Mouse (Mus musculus): ENCODE data around the gene Mcl1. TPM values are rescaled to one million over a fixed set of nuclear protein-coding genes. Genes with fewer than 3 reads are reported as not detected.
"Not testable (repeated sequence)": the region's sequence is repeated elsewhere in the genome, so short reads cannot be mapped to it uniquely, and the experiment has no call there.

Gene Mcl1
- polyA plus RNA-seq, 1 experiment from 2014 or later: 63.2 TPM

GRCm38 (mm10) chr3:95687524-95688421, 29.2 kb downstream of the Mcl1 start, which contains the start of gene Adamtsl4:
Adamtsl4 (minus strand) TSS chr3:95687917.
- H3K9me3 ChIP-seq (ENCODE audit: control insufficient read depth, low read length): no peaks in the 10 kb centered on the region
- peak within 1 kb of the TSS; percentile 34 for H3K4me3 ChIP-seq (ENCODE audit: low read depth, low read length)
- H3K27ac ChIP-seq (replicated peaks; ENCODE audit: low read depth, low read length): no peak within 1 kb of the TSS
- H3K27me3 ChIP-seq (ENCODE audit: control insufficient read depth, insufficient read depth, low read length): no peaks in the 10 kb centered on the region
- 4% methylated on average over 49 of the region's 50 CpGs for WGBS
- H3K4me1 ChIP-seq (ENCODE audit: control insufficient read depth, insufficient read depth, low read length): peaks cover 18% of the 10 kb centered on the region
- DNase-seq (ENCODE audit: low spot score): peak; percentile 75
- no peaks in the 10 kb centered on the region for H3K36me3 ChIP-seq (ENCODE audit: control insufficient read depth, insufficient read depth, low read length)
- ATAC-seq (ENCODE audit: insufficient number of reproducible peaks, low FRiP score, low TSS enrichment, low read depth): peak; percentile 67
- peak within 1 kb of the TSS; percentile 58; the same call in 1 of the 2 replicates for H3K9ac ChIP-seq (ENCODE audit: low read length)
- H3K4me2 ChIP-seq (ENCODE audit: low read depth, severe bottlenecking): peak within 1 kb of the TSS; percentile 88

DNA sequence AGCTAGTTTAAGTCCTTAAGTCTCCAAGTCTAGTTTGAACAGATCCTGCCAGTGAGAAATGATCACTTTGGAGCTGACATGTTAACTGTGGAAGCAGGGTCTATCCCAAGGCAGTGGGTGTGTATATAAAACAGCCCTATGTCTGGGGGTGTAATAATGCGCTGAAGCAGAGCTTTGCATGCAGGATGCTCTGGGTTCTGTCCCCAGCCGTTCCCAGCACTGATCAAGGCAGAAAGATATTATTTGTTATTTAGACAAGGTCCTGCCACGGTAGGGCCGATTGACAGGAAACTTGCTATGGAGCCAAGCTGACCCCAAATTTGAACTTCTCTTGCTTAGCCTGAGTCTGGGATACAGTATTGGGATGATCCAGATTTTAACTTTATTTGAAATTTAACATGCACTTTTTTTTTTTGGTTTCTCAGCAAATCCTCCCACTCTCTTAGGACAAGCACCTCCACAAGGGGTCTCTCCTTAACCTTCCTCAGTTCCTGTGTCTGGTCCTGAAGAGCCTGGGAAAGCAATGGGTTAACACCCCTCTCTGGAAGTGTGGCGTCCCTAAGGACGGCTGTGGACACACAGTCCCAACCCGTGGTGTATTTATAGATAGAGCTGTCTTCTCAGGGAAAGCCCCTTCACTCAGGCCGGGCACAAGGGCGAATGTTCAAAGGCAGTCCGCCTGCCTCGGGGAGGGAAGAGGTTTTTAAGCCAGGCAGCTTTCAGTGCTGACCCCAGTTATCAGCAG, 30.8 kb downstream of the Mcl1 start:
- 34% methylated on average over 11 of the region's 11 CpGs for WGBS
- Histone ChIP-seq H3K4me3 (ENCODE audit: low read depth, low read length) (no peak overlapping the region), H3K36me3 (ENCODE audit: control insufficient read depth, insufficient read depth, low read length) (no peaks in the 10 kb centered on the region), H3K27me3 (ENCODE audit: control insufficient read depth, insufficient read depth, low read length) (no peaks in the 10 kb centered on the region), H3K4me2 (ENCODE audit: low read depth, severe bottlenecking) (no peak overlapping the region), H3K9ac (ENCODE audit: low read length) (no peak overlapping the region), H3K27ac (replicated peaks; ENCODE audit: low read depth, low read length) (no peak overlapping the region), H3K4me1 (ENCODE audit: control insufficient read depth, insufficient read depth, low read length) (peaks cover 18% of the 10 kb centered on the region), H3K9me3 (ENCODE audit: control insufficient read depth, low read length) (no peaks in the 10 kb centered on the region)
- DNase-seq (ENCODE audit: low spot score) (no peak), ATAC-seq (ENCODE audit: insufficient number of reproducible peaks, low FRiP score, low TSS enrichment, low read depth) (no peak)

DNA sequence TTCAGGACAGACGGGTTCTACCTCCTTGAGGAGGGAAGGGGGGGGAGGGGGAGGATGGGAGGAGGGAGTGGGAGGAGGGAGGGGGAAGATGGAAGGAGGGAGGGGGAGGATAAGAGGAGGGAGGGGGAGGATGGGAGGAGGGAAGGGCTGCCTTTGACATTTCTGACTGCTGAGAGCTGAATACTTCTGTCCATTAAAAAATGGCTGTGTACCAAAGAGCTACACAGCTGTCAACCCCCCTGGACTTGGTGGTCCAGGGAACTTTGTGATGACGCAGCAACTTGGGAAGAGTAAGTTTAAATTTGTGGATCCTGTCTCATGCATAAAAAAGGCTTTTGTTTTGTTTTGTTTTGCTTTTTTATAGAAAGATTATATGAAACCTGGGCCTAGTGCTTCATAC, 31.4 kb downstream of the Mcl1 start:
- Histone ChIP-seq H3K27ac (replicated peaks; ENCODE audit: low read depth, low read length) (no peak overlapping the region), H3K4me2 (ENCODE audit: low read depth, severe bottlenecking) (no peak overlapping the region), H3K27me3 (ENCODE audit: control insufficient read depth, insufficient read depth, low read length) (no peaks in the 10 kb centered on the region), H3K9ac (ENCODE audit: low read length) (no peak overlapping the region), H3K9me3 (ENCODE audit: control insufficient read depth, low read length) (no peaks in the 10 kb centered on the region), H3K4me3 (ENCODE audit: low read depth, low read length) (no peak overlapping the region), H3K36me3 (ENCODE audit: control insufficient read depth, insufficient read depth, low read length) (no peaks in the 10 kb centered on the region), H3K4me1 (ENCODE audit: control insufficient read depth, insufficient read depth, low read length) (peaks cover 13% of the 10 kb centered on the region)
- DNase-seq (ENCODE audit: low spot score) (no peak), ATAC-seq (ENCODE audit: insufficient number of reproducible peaks, low FRiP score, low TSS enrichment, low read depth) (no peak)
- 47% methylated on average over 2 of the region's 2 CpGs for WGBS

GRCm38 (mm10) chr3:95690552-95690951, 32.0 kb downstream of the Mcl1 start:
- not testable (repeated sequence) for H3K27me3 ChIP-seq (ENCODE audit: control insufficient read depth, insufficient read depth, low read length); H3K4me3 ChIP-seq (ENCODE audit: low read depth, low read length); H3K9me3 ChIP-seq (ENCODE audit: control insufficient read depth, low read length); H3K36me3 ChIP-seq (ENCODE audit: control insufficient read depth, insufficient read depth, low read length); ATAC-seq (ENCODE audit: insufficient number of reproducible peaks, low FRiP score, low TSS enrichment, low read depth); H3K27ac ChIP-seq (replicated peaks; ENCODE audit: low read depth, low read length); H3K4me2 ChIP-seq (ENCODE audit: low read depth, severe bottlenecking); H3K9ac ChIP-seq (ENCODE audit: low read length); DNase-seq (ENCODE audit: low spot score)
- WGBS: 96% methylated on average over 2 of the region's 2 CpGs
- peaks cover 13% of the 10 kb centered on the region for H3K4me1 ChIP-seq (ENCODE audit: control insufficient read depth, insufficient read depth, low read length)

DNA sequence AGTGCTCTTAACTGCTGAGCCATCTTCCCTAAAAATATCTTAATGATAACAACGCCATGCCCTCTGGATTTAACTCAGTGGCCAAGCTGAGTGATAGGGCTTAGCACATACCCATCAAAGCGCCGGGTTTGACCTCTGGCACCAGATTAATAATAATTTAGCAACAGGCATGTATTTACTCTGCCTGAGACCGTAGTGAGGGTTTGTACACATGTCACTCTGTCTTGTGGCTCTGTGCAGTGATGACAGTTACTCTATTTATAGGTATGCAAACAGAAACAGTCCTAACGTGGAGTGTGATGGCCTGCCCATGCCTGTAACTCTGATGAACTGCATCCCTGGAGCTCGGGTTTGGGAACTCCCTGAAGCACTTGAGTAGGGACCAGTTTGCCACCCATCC, 34.1 kb downstream of the Mcl1 start:
- no peak for DNase-seq (ENCODE audit: low spot score)
- 74% methylated on average over 6 of the region's 6 CpGs for WGBS
- H3K27ac ChIP-seq (replicated peaks; ENCODE audit: low read depth, low read length): no peak overlapping the region
- H3K4me3 ChIP-seq (ENCODE audit: low read depth, low read length): no peak overlapping the region
- H3K9me3 ChIP-seq (ENCODE audit: control insufficient read depth, low read length): no peaks in the 10 kb centered on the region
- no peak overlapping the region for H3K4me2 ChIP-seq (ENCODE audit: low read depth, severe bottlenecking)
- no peak for ATAC-seq (ENCODE audit: insufficient number of reproducible peaks, low FRiP score, low TSS enrichment, low read depth)
- peaks cover 6% of the 10 kb centered on the region for H3K4me1 ChIP-seq (ENCODE audit: control insufficient read depth, insufficient read depth, low read length)
- H3K9ac ChIP-seq (ENCODE audit: low read length): no peak overlapping the region
- no peaks in the 10 kb centered on the region for H3K36me3 ChIP-seq (ENCODE audit: control insufficient read depth, insufficient read depth, low read length)
- no peaks in the 10 kb centered on the region for H3K27me3 ChIP-seq (ENCODE audit: control insufficient read depth, insufficient read depth, low read length)

- H3K27ac ChIP-seq (replicated peaks; ENCODE audit: low read depth, low read length): no peak overlapping the region
These were observed 35.5 kb downstream of the Mcl1 start for GRCm38 (mm10) chr3:95693821-95694807.

DNA sequence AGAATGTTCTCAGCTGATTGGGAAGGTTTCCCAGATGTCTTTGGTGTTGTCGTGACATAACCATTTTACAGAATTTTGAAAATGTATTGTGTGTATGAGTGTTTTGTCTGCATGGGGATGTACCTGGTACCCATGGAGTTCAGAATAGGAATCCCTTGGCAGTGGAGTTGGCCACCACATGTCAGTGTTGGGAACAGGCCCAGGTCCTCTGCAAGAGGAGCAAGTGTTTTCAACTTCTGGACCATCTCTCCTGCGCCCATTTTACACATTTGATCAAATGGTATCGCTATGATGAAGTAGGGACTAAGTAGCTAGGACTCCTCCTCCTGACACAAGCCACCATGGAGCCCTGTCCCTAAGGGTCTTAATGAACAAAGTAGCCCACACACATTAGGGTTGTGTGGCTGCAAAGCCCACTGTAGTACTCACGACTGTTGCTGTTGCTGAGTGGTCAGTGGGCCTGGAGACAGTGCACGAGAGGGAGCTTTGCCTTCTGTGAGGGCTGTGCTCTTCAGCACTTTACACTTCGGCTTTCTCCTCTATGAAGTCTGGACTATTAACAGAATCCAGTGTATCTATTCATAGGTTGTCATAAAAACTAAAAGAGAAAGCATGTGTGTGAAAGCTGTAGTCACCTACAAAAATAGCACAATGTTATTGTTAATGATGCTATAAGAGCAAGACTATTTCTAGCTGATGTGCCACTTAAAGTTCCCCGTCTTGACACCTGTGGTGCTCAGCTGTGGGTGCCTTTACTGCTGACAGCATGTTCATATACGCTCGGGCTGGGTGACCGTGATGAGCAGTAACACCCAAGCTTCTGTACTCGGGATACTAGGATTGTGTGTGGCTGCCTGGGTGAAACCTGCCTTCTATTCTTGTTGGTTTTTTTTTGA, 36.5 kb downstream of the Mcl1 start:
- 89% methylated on average over 11 of the region's 11 CpGs for WGBS
- H3K9me3 ChIP-seq (ENCODE audit: control insufficient read depth, low read length): no peaks in the 10 kb centered on the region
- H3K4me3 ChIP-seq (ENCODE audit: low read depth, low read length): no peak overlapping the region
- H3K36me3 ChIP-seq (ENCODE audit: control insufficient read depth, insufficient read depth, low read length): no peaks in the 10 kb centered on the region
- H3K9ac ChIP-seq (ENCODE audit: low read length): no peak overlapping the region
- H3K27me3 ChIP-seq (ENCODE audit: control insufficient read depth, insufficient read depth, low read length): no peaks in the 10 kb centered on the region
- no peaks in the 10 kb centered on the region for H3K4me1 ChIP-seq (ENCODE audit: control insufficient read depth, insufficient read depth, low read length)
- ATAC-seq (ENCODE audit: insufficient number of reproducible peaks, low FRiP score, low TSS enrichment, low read depth): no peak
- no peak overlapping the region for H3K4me2 ChIP-seq (ENCODE audit: low read depth, severe bottlenecking)
- no peak for DNase-seq (ENCODE audit: low spot score)
- no peak overlapping the region for H3K27ac ChIP-seq (replicated peaks; ENCODE audit: low read depth, low read length)

More at GRCm38 (mm10) chr3:95693821-95694807, 35.5 kb downstream of the Mcl1 start:
- DNase-seq (ENCODE audit: low spot score) (no peak), ATAC-seq (ENCODE audit: insufficient number of reproducible peaks, low FRiP score, low TSS enrichment, low read depth) (no peak)
- Histone ChIP-seq H3K9ac (ENCODE audit: low read length) (no peak overlapping the region), H3K27me3 (ENCODE audit: control insufficient read depth, insufficient read depth, low read length) (no peaks in the 10 kb centered on the region), H3K4me1 (ENCODE audit: control insufficient read depth, insufficient read depth, low read length) (no peaks in the 10 kb centered on the region), H3K9me3 (ENCODE audit: control insufficient read depth, low read length) (no peaks in the 10 kb centered on the region), H3K4me2 (ENCODE audit: low read depth, severe bottlenecking) (no peak overlapping the region), H3K36me3 (ENCODE audit: control insufficient read depth, insufficient read depth, low read length) (no peaks in the 10 kb centered on the region), H3K4me3 (ENCODE audit: low read depth, low read length) (no peak overlapping the region)
- 81% methylated on average over 11 of the region's 11 CpGs for WGBS
